14 mouse cellular contexts compared by ENCODE assay signal in the genomic region with DNA sequence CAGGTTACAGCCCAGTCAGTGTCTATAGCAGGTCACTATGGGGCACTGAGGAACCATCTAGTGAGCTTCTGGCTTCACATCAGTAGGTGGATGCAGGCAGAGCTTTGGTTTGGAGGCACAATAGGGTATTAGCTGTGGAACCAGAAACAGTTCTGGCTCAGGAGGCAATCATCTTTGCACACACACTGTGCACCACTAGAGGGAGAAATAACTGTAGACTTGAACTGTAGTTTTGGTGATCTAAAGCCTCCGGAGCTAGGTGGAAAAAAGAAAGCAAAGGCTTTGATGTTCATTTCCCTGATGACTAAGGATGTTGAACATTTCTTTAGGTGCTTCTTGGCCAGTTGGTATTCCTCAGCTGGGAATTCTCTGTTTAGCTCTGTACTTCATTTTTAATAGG.
DNase-seq lines count a peak whose midpoint lies in the region; ATAC-seq and TF ChIP-seq lines count a peak whose summit lies in the region.
"Had no signal": no experiment of that assay in that cellular context is flagged by ENCODE, and none has a peak within 500 bp of the region (broad histone marks: within the 10 kb centered on the region; RNA-seq: fewer than 3 reads in every experiment).

No protein-coding gene starts in this region.

- H3K36me3 ChIP-seq in kidney, postnatal 0 days (ENCODE audit: insufficient read depth, low read length) = no peaks in the 10 kb centered on the region
- H3K36me3 ChIP-seq in kidney, embryonic 15.5 days = no peaks in the 10 kb centered on the region
- H3K36me3 ChIP-seq: embryonic facial prominence, embryonic 10.5 days had no signal

- 56% methylated on average over 1 of the region's 1 CpGs for WGBS in kidney, postnatal 0 days
- 75% methylated on average over 1 of the region's 1 CpGs for WGBS in kidney, embryonic 15.5 days

- no peak overlapping the region for H3K9ac ChIP-seq in kidney, postnatal 0 days (ENCODE audit: low read depth, low read length)
- H3K9ac ChIP-seq in kidney, embryonic 15.5 days = no peak overlapping the region

- H3K4me2 ChIP-seq in kidney, postnatal 0 days (ENCODE audit: low read length) = no peak overlapping the region
- no peak overlapping the region for H3K4me2 ChIP-seq in kidney, embryonic 15.5 days

- H3K27me3 ChIP-seq in kidney, postnatal 0 days (ENCODE audit: insufficient read depth, low read length) = no peaks in the 10 kb centered on the region
- H3K27me3 ChIP-seq in kidney, embryonic 15.5 days = no peaks in the 10 kb centered on the region

- no peak overlapping the region for H3K27ac ChIP-seq in kidney, postnatal 0 days
- no peak overlapping the region for H3K27ac ChIP-seq in kidney, embryonic 15.5 days
- H3K27ac ChIP-seq: embryonic facial prominence, embryonic 10.5 days had no signal

- no peak for DNase-seq in kidney, postnatal 0 days (ENCODE audit: low spot score)
- DNase-seq in CD4-positive helper T cell, adult 2 months (ENCODE audit: low read depth, low spot score) = peak; percentile 66
- DNase-seq in naive thymus-derived CD4-positive, alpha-beta T cell, adult 2 months (ENCODE audit: low read depth) = peak; percentile 79
- no peak for DNase-seq in adrenal gland, postnatal 25 days
- no peak for DNase-seq in right cerebral cortex, postnatal 10 days (ENCODE audit: low spot score in 2 of 2)
- DNase-seq in c-Kit-positive CD71-positive TER-119-positive erythroid progenitor cells, embryonic 14.5 days (ENCODE audit: low spot score) = no peak
- DNase-seq: cerebellum, adult 18-20 months; heart, postnatal 4 days; kidney, adult 11 months; left cerebral cortex, postnatal 4 days; right cerebral cortex, postnatal 4 days had no signal

- H3K4me3 ChIP-seq in kidney, postnatal 0 days (replicated peaks; ENCODE audit: low read depth, low read length) = no peak overlapping the region
- no peak overlapping the region for H3K4me3 ChIP-seq in kidney, embryonic 15.5 days (replicated peaks)
- H3K4me3 ChIP-seq: embryonic facial prominence, embryonic 10.5 days had no signal

- no peaks in the 10 kb centered on the region for H3K9me3 ChIP-seq in kidney, postnatal 0 days (replicated peaks; ENCODE audit: low read length)
- H3K9me3 ChIP-seq in kidney, embryonic 15.5 days (replicated peaks) = no peaks in the 10 kb centered on the region
- H3K9me3 ChIP-seq: embryonic facial prominence, embryonic 10.5 days had no signal

- TF ChIP-seq CTCF in kidney, postnatal 0 days (IDR thresholded peaks at IDR 0.05; ENCODE audit: low read depth) = peak; percentile 35; the same call in 1 of the 2 replicates

- no peaks in the 10 kb centered on the region for H3K4me1 ChIP-seq in kidney, postnatal 0 days (replicated peaks; ENCODE audit: insufficient read depth, low read length)
- H3K4me1 ChIP-seq in kidney, embryonic 15.5 days = no peaks in the 10 kb centered on the region
- H3K4me1 ChIP-seq: embryonic facial prominence, embryonic 10.5 days had no signal

- ATAC-seq in kidney, postnatal 0 days (replicated peaks; ENCODE audit: low FRiP score, low read depth) = no peak
- no peak for ATAC-seq in kidney, embryonic 15.5 days (replicated peaks; ENCODE audit: low FRiP score)
- peak; percentile 18 for ATAC-seq in activated CD4-positive, CD25-positive, alpha-beta regulatory T cell, adult 4 months

Comparison
In these comparisons a context has a peak if more than half of its experiments do, and no peak if none do; other contexts are left out.
1. DNase-seq: peak in CD4-positive helper T cell, adult 2 months (single experiment) and naive thymus-derived CD4-positive, alpha-beta T cell, adult 2 months (single experiment); none in kidney, postnatal 0 days (single experiment), adrenal gland, postnatal 25 days (single experiment), right cerebral cortex, postnatal 10 days (0 of 2) and c-Kit-positive CD71-positive TER-119-positive erythroid progenitor cells, embryonic 14.5 days (single experiment).